8 mouse cellular contexts compared by ENCODE assay signal in the genomic region with DNA sequence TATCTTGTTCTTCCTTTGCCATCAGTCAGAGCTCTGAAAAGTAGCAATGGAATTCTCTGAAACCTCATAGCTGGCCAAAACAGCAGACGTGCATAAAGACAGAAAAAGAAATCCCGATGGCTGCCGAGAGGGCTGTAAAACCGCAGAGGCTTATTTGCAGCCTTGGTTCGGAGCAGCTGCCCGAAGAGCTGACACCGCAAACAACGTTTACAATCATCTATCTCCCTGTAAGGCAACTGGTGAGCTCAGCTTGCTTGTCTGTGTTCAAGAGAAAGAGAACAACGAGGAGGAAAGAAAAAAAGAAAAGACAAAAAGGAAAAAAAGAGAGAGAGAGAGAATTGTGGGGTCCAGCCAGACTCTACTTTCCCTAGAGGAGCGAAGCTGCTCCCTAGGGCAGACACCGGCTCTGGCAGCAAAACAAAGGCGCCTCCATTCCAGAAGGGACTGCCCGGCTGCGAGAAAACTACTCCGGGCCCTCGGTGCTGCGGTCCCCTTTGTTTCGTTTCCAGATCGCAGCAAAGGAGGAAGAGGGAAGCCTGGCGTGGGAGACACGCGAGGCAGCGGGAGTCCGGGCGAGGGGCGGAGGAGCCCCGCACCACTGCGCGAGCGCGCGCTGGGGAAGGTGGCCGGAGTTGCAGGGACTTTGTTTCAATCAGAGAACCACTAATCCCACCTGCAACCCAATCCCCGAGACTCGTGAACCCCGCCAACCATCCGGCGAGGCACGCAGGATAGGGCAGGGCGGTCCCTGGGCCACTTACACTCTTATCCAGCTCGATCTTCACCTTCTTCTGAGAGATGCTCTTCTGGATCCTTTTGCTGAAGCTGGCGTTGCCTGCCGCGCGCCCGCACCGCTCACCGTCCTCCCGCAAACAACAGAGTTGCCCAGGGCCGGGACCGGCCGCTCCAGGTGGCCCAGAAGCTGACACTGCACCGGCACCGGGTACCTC. TPM values are rescaled to one million over a fixed set of nuclear protein-coding genes. Genes with fewer than 3 reads are reported as not detected.
DNase-seq lines count a peak whose midpoint lies in the region; ATAC-seq and TF ChIP-seq lines count a peak whose summit lies in the region.

No protein-coding gene starts in this region.

- H3K4me2 ChIP-seq in embryonic facial prominence, embryonic 11.5 days (ENCODE audit: low read depth, low read length) = peak overlapping the region; percentile 50
- peak overlapping the region; percentile 78 for H3K4me2 ChIP-seq in liver, embryonic 11.5 days
- peak overlapping the region; percentile 63 for H3K4me2 ChIP-seq in myocyte (ENCODE audit: low read depth)

- peak overlapping the region; percentile 95 for H3K27ac ChIP-seq in embryonic facial prominence, embryonic 11.5 days (replicated peaks; ENCODE audit: low read depth, low read length)
- peak overlapping the region; percentile 87 for H3K27ac ChIP-seq in liver, embryonic 11.5 days (ENCODE audit: low read depth, low read length)

- peak; percentile 64 for ATAC-seq in embryonic facial prominence, embryonic 11.5 days (replicated peaks; ENCODE audit: insufficient number of reproducible peaks, low FRiP score, low TSS enrichment, low read depth)
- peak; percentile 54 for ATAC-seq in liver, embryonic 11.5 days (replicated peaks; ENCODE audit: low FRiP score)

- no peaks in the 10 kb centered on the region for H3K9me3 ChIP-seq in embryonic facial prominence, embryonic 11.5 days (replicated peaks; ENCODE audit: control insufficient read depth, low read length)
- H3K9me3 ChIP-seq in liver, embryonic 11.5 days (ENCODE audit: control insufficient read depth, low read length) = no peaks in the 10 kb centered on the region

- H3K36me3 ChIP-seq in embryonic facial prominence, embryonic 11.5 days (replicated peaks; ENCODE audit: control insufficient read depth, insufficient read depth, low read depth, low read length) = peaks cover 3% of the 10 kb centered on the region; the same call in 1 of the 2 replicates
- peaks cover 3% of the 10 kb centered on the region; the same call in 1 of the 2 replicates for H3K36me3 ChIP-seq in liver, embryonic 11.5 days (ENCODE audit: control insufficient read depth, insufficient read depth, low read length)
- H3K36me3 ChIP-seq in myocyte (ENCODE audit: control insufficient read depth, insufficient read depth) = peaks cover 32% of the 10 kb centered on the region

- peaks cover 21% of the 10 kb centered on the region for H3K79me2 ChIP-seq in myocyte (ENCODE audit: control insufficient read depth, insufficient read depth)

- WGBS in embryonic facial prominence, embryonic 11.5 days = under 1% methylated on average over 54 of the region's 54 CpGs
- WGBS in liver, embryonic 11.5 days = under 1% methylated on average over 54 of the region's 54 CpGs

- no peak for TF ChIP-seq POLR2A in myocyte (IDR thresholded peaks at IDR 0.05; ENCODE audit: insufficient read length, low read depth)

- peak overlapping the region; percentile 83 for H3K9ac ChIP-seq in embryonic facial prominence, embryonic 11.5 days (replicated peaks; ENCODE audit: low read length)
- peak overlapping the region; percentile 85 for H3K9ac ChIP-seq in liver, embryonic 11.5 days (ENCODE audit: low read depth, low read length)

- peak overlapping the region; percentile 91 for H3K4me3 ChIP-seq in embryonic facial prominence, embryonic 11.5 days (ENCODE audit: low read depth, low read length)
- H3K4me3 ChIP-seq in liver, embryonic 11.5 days (ENCODE audit: low read depth, low read length) = peak overlapping the region; percentile 94
- H3K4me3 ChIP-seq in myocyte = peak overlapping the region; percentile 82

- H3ac ChIP-seq in myocyte (ENCODE audit: control insufficient read depth, insufficient read length) = peak overlapping the region; percentile 28

- peak; percentile 59 for DNase-seq in 416B (ENCODE audit: low read depth)
- DNase-seq in adrenal gland, adult 8-10 months = peak; percentile 34
- peak; percentile 66 for DNase-seq in embryonic facial prominence, embryonic 11.5 days (ENCODE audit: low spot score)
- DNase-seq in heart, adult 8-10 months (ENCODE audit: low spot score) = peak; percentile 31
- peak; percentile 36 for DNase-seq in kidney, adult 9 months
- DNase-seq in liver, embryonic 11.5 days (ENCODE audit: low spot score) = peak; percentile 74
- peak; percentile 47 to 79 for DNase-seq in spleen, postnatal 4 days (ENCODE audit: low spot score in 2 of 2)

- no peaks in the 10 kb centered on the region for H3K4me1 ChIP-seq in embryonic facial prominence, embryonic 11.5 days (ENCODE audit: control insufficient read depth, insufficient read depth, low read length)
- peaks cover 4% of the 10 kb centered on the region for H3K4me1 ChIP-seq in liver, embryonic 11.5 days (replicated peaks; ENCODE audit: control insufficient read depth, insufficient read depth, low read length)

- H3K27me3 ChIP-seq in embryonic facial prominence, embryonic 11.5 days (ENCODE audit: control insufficient read depth, insufficient read depth, low read length) = no peaks in the 10 kb centered on the region
- no peaks in the 10 kb centered on the region for H3K27me3 ChIP-seq in liver, embryonic 11.5 days (replicated peaks; ENCODE audit: control insufficient read depth, insufficient read depth, low read length)
- no peaks in the 10 kb centered on the region for H3K27me3 ChIP-seq in myocyte (ENCODE audit: control insufficient read depth, insufficient read depth, insufficient read length)

TF ChIP-seq in myocyte, 11 proteins besides CTCF, POLR2A, EP300 and RAD21:
- peak; percentile 35 to 87 (median 84) for TF ChIP-seq MYOG (IDR thresholded peaks at IDR 0.05; ENCODE audit: control insufficient read depth in 1 of 3, insufficient read depth in 1 of 3, insufficient read length in 2 of 3, low read depth in 2 of 3)
- no peak for TF ChIP-seq CEBPB (IDR thresholded peaks at IDR 0.05; ENCODE audit: insufficient read depth, poor library complexity, severe bottlenecking)
- peak; percentile 67 for TF ChIP-seq SRF (IDR thresholded peaks at IDR 0.05; ENCODE audit: control insufficient read depth, insufficient read length, low read depth)
- no peak for TF ChIP-seq USF1 (IDR thresholded peaks at IDR 0.05; ENCODE audit: low read depth)
- no peak for TF ChIP-seq POLR2AphosphoS2 (IDR thresholded peaks at IDR 0.05; ENCODE audit: insufficient read length, low read depth)
- TF ChIP-seq REST (IDR thresholded peaks at IDR 0.05; ENCODE audit: insufficient read depth, insufficient read length) = no peak
- TF ChIP-seq TCF3 (IDR thresholded peaks at IDR 0.05; ENCODE audit: insufficient read length, low read depth) = no peak
- peak; percentile 65 for TF ChIP-seq TCF12 (IDR thresholded peaks at IDR 0.05; ENCODE audit: insufficient read depth, poor library complexity, severe bottlenecking)
- TF ChIP-seq E2F4 (IDR thresholded peaks at IDR 0.05; ENCODE audit: insufficient read depth) = no peak
- no peak for TF ChIP-seq MAX (IDR thresholded peaks at IDR 0.05; ENCODE audit: low read depth)
- TF ChIP-seq MYOD1 (IDR thresholded peaks at IDR 0.05; ENCODE audit: control insufficient read depth in 1 of 3, insufficient read length in 2 of 3, low read depth in 2 of 3) = peak in 2 of 3 experiments; percentile 64 to 77

RNA-seq across cellular contexts. Expression of gene Sap30, which starts 0.9 kb away (rescaled TPM):
- 10 to 100 TPM; 12.0 to 16.9 (median 12.8) TPM for total RNA-seq in adrenal gland, adult 8-10 months (2022)
- 85.6 and 94.5 TPM in 2 replicates for polyA plus RNA-seq in embryonic facial prominence, embryonic 11.5 days (2014; fragmentation: Nextera tagmentation; extraction: Ambion mirVana)
- total RNA-seq in heart, adult 8-10 months (2022) = 10 to 100 TPM; 13.2 to 15.6 (median 14.3) TPM
- 42.9 and 45.7 TPM in 2 replicates for polyA plus RNA-seq in liver, embryonic 11.5 days (2014; fragmentation: Nextera tagmentation; extraction: Ambion mirVana)
- 32.5 TPM for polyA plus RNA-seq in myocyte (2012; fragmentation: generic; extraction: Trizol)

RNA-seq across cellular contexts. Expression of gene Hmgb2, which starts 24.9 kb away (rescaled TPM):
- 10 to 100 TPM; 11.8 to 18.1 (median 14.3) TPM for total RNA-seq in adrenal gland, adult 8-10 months (2022)
- polyA plus RNA-seq in embryonic facial prominence, embryonic 11.5 days (2014; fragmentation: Nextera tagmentation; extraction: Ambion mirVana) = 509 and 581 TPM in 2 replicates
- total RNA-seq in heart, adult 8-10 months (2022) = 10 to 100 TPM; 14.2 to 17.3 (median 14.8) TPM
- 539 and 542 TPM in 2 replicates for polyA plus RNA-seq in liver, embryonic 11.5 days (2014; fragmentation: Nextera tagmentation; extraction: Ambion mirVana)
- polyA plus RNA-seq in myocyte (2012; fragmentation: generic; extraction: Trizol) = 24.9 TPM

RNA-seq across cellular contexts. Expression of gene Scrg1, which starts 31.0 kb away (rescaled TPM):
- total RNA-seq in adrenal gland, adult 8-10 months (2022) = under 1 TPM in 2 of 4 experiments, not detected in 2; 0.59 to 0.75 TPM
- polyA plus RNA-seq in embryonic facial prominence, embryonic 11.5 days (2014; fragmentation: Nextera tagmentation; extraction: Ambion mirVana) = 2.5 and 2.9 TPM in 2 replicates
- not detected for total RNA-seq in heart, adult 8-10 months (2022)
- polyA plus RNA-seq in liver, embryonic 11.5 days (2014; fragmentation: Nextera tagmentation; extraction: Ambion mirVana) = not detected in 2 replicates
- not detected for polyA plus RNA-seq in myocyte (2012; fragmentation: generic; extraction: Trizol)

Comparison
In these comparisons a context has a peak if more than half of its experiments do, and no peak if none do; other contexts are left out.
1. Peak in every context shown above with its lines: DNase-seq, ATAC-seq, H3K4me3 ChIP-seq and H3K27ac ChIP-seq.
2. RNA of gene Hmgb2, which starts 24.9 kb away (polyA plus RNA-seq): 509 to 581 TPM in embryonic facial prominence, embryonic 11.5 days and 539 to 542 TPM in liver, embryonic 11.5 days; 24.9 TPM in myocyte (single experiment); every median in the first group is over 10 times any median in the second.